Mouse (Mus musculus): ENCODE measurements around the gene Bcl3. TPM values are rescaled to one million over a fixed set of nuclear protein-coding genes. Genes with fewer than 3 reads are reported as not detected.

The Bcl3 gene
- polyA plus RNA-seq, 1 experiment from 2014 or later: 9.2 TPM

DNA sequence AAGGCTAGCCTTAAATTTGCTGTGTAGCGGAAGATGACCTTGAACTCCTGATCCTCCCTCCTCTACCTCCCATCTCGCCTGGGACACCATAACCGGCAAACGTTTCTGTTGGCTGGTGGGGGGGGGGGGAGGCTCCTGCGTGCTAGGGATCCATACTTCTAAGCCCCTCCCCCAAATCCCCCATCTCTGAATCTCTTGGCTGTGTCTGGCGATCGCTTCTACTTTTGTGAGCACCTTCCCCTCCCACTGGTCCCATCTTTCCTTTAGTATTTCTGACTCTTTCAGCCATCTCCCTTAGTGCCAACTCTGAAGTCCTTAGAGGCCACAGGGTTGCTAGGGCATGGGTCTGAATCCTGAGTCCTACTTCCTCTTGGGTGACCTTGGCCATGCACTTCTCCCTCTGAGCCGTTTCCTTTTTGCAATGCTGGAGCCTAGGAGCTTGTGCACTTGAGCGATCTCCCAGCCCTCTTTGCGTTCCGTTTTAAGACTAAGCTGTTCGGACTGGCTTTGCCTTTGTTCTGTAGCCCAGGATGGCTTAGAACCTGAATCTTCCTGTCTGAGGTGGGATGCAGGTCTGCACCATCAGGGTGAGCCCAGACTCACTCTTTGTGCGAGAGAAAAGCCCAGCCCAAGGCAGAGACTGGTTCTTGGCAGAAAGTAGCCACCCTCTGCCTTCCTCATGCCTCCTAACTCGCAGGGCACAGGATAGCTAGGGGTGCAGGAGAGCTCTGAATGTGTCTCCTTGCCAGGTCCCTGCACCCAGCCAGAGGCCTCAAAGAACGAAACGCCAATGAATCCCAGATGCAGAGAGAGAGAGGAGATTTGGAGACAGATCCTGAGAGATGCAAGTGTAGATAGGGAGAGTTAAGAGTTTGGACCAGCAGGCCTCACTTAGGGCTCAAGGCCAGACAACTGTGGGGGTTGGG lies 949 bp upstream of the Bcl3 start:
- peak overlapping the region; percentile 97 for H3K4me2 ChIP-seq (ENCODE audit: low read depth, low read length)
- 0 out of 2 replicates have a peak, but pooled peaks cover 6% of the 10 kb centered on the region for H3K36me3 ChIP-seq (ENCODE audit: control insufficient read depth, insufficient read depth, low read length)
- H3K27me3 ChIP-seq (ENCODE audit: control insufficient read depth, insufficient read depth, low read length): no peaks in the 10 kb centered on the region; the same call in 1 of the 2 replicates
- H3K9ac ChIP-seq (ENCODE audit: low read length): peak overlapping the region; percentile 38; the same call in 1 of the 2 replicates
- H3K4me1 ChIP-seq (ENCODE audit: control insufficient read depth, insufficient read depth, low read length): peaks cover 35% of the 10 kb centered on the region
- no peak; the same call in 1 of the 2 replicates for ATAC-seq (ENCODE audit: insufficient read depth, low FRiP score)
- peak overlapping the region; percentile 64; the same call in 1 of the 2 replicates for H3K4me3 ChIP-seq (replicated peaks; ENCODE audit: low read length)
- WGBS: 27% methylated on average over 16 of the region's 16 CpGs
- H3K27ac ChIP-seq (ENCODE audit: low read length): peak overlapping the region; percentile 95
- H3K9me3 ChIP-seq (replicated peaks; ENCODE audit: control insufficient read depth, low read length): no peaks in the 10 kb centered on the region

DNA sequence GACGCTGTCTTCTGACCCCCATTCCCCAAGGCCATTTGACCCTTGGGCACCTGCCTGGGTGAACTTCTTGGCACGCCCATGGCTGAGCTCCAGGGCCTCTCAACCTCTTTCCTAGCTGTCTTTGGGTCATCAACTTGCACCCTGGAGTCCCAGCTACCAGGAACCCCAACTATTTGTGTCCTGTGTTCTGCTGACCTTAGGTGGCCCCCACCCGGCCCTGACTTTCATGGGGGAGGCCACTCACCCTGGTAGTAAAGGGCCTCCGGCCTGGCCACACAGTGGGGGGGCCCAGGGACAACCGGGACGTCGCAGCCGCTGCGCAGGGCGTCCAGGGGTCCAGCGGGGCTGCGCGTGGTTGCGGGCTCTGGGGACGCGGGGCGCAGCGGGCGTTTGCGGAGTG lies 377 bp downstream of the Bcl3 start:
- no peak for ATAC-seq (ENCODE audit: insufficient read depth, low FRiP score)
- peak overlapping the region; percentile 95; the same call in 1 of the 2 replicates for H3K27ac ChIP-seq (ENCODE audit: low read length)
- H3K4me3 ChIP-seq (replicated peaks; ENCODE audit: low read length): peak overlapping the region; percentile 64
- no peaks in the 10 kb centered on the region for H3K9me3 ChIP-seq (replicated peaks; ENCODE audit: control insufficient read depth, low read length)
- peak overlapping the region; percentile 90 for H3K9ac ChIP-seq (ENCODE audit: low read length)
- peaks cover 48% of the 10 kb centered on the region for H3K4me1 ChIP-seq (ENCODE audit: control insufficient read depth, insufficient read depth, low read length)
- H3K36me3 ChIP-seq (ENCODE audit: control insufficient read depth, insufficient read depth, low read length): 0 out of 2 replicates have a peak, but pooled peaks cover 6% of the 10 kb centered on the region
- peak overlapping the region; percentile 97 for H3K4me2 ChIP-seq (ENCODE audit: low read depth, low read length)
- H3K27me3 ChIP-seq (ENCODE audit: control insufficient read depth, insufficient read depth, low read length): no peaks in the 10 kb centered on the region; the same call in 1 of the 2 replicates
- 7% methylated on average over 20 of the region's 20 CpGs for WGBS

DNA sequence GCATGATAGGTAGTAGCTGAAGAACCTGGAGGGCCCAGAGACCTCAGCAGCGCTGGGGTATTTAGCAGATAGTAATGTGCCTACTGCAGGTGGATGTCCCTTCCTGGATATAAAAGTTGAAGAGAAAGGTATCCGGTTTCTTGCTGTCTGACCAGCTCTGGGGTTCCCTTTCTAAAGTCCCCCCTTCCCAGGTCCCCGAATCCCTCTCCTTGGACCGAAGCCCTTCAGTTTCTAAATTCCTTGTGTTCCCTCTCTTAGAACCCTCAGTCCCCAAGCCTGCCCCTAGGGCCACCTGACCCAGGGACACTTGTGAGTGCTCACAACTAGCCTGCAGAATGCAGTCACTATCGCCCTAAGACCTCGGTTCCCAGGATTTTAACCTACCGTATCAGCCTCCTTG lies 937 bp downstream of the Bcl3 start:
- peak overlapping the region; percentile 90; the same call in 1 of the 2 replicates for H3K9ac ChIP-seq (ENCODE audit: low read length)
- WGBS: 76% methylated on average over 7 of the region's 7 CpGs
- no peak for ATAC-seq (ENCODE audit: insufficient read depth, low FRiP score)
- H3K4me2 ChIP-seq (ENCODE audit: low read depth, low read length): peak overlapping the region; percentile 97
- H3K27me3 ChIP-seq (ENCODE audit: control insufficient read depth, insufficient read depth, low read length): no peaks in the 10 kb centered on the region; the same call in 1 of the 2 replicates
- H3K36me3 ChIP-seq (ENCODE audit: control insufficient read depth, insufficient read depth, low read length): 0 out of 2 replicates have a peak, but pooled peaks cover 6% of the 10 kb centered on the region
- H3K4me3 ChIP-seq (replicated peaks; ENCODE audit: low read length): peak overlapping the region; percentile 64
- H3K4me1 ChIP-seq (ENCODE audit: control insufficient read depth, insufficient read depth, low read length): peaks cover 49% of the 10 kb centered on the region
- H3K27ac ChIP-seq (ENCODE audit: low read length): no peak overlapping the region
- H3K9me3 ChIP-seq (replicated peaks; ENCODE audit: control insufficient read depth, low read length): no peaks in the 10 kb centered on the region

DNA sequence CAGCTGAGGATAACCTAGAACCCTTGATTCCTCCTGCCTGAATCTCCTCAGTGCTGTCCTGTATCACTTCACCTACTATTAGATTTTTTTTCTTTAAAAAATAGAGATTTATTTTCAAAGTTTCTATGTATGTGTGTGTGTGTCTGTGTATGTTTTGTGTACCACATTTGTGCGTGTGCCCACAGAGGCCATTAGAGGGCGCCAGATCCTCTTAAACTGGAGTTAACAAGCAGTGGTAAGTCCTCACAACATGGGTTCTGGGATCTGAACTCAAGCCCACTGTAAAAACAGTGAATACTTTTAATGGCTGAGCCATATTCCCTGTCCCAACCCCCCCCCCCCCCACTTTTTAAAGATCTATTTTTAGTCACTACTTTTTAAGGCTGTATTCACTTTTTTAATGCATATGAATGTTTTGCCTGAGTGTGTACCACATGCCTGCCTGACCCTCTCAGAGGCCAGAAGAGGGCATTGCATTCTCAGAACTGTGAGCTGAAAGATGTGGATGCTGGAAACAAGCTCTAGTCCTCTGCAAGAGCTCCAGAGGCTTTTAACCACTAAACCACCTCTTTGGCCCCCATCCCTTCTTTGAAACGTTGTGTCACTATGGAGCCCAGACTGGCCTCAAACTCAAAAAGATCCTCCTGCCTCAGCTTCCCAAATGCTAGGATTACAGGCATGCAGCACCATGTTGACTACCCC lies 2.1 kb downstream of the Bcl3 start:
- Histone ChIP-seq H3K27ac (ENCODE audit: low read length) (no peak overlapping the region), H3K9ac (ENCODE audit: low read length) (no peak overlapping the region), H3K4me1 (ENCODE audit: control insufficient read depth, insufficient read depth, low read length) (peaks cover 57% of the 10 kb centered on the region), H3K4me2 (ENCODE audit: low read depth, low read length) (no peak overlapping the region), H3K9me3 (replicated peaks; ENCODE audit: control insufficient read depth, low read length) (no peaks in the 10 kb centered on the region), H3K36me3 (ENCODE audit: control insufficient read depth, insufficient read depth, low read length) (0 out of 2 replicates have a peak, but pooled peaks cover 6% of the 10 kb centered on the region), H3K27me3 (ENCODE audit: control insufficient read depth, insufficient read depth, low read length) (no peaks in the 10 kb centered on the region; the same call in 1 of the 2 replicates), H3K4me3 (replicated peaks; ENCODE audit: low read length) (no peak overlapping the region)
- 72% methylated on average over 3 of the region's 3 CpGs for WGBS
- ATAC-seq (ENCODE audit: insufficient read depth, low FRiP score): no peak

DNA sequence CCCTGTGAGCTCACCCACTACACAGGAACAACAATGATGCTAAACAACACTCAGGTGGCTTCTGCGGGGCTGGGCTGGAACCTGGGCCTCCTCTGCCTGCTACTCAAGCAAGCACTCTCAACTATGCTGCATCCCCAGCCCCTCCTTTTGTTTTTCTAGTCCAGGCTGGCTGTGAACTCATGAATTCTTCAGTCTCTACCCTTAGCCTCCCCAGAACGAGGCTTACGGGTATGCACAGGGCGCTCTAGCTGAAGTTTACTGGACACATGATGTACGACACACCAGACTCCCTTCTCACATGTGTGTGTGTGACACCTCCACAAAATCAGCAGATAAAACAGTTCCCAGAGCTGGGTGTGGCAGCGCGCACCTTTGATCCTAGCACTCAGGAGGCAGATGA lies 3.7 kb downstream of the Bcl3 start:
- 0 out of 2 replicates have a peak, but pooled peaks cover 6% of the 10 kb centered on the region for H3K36me3 ChIP-seq (ENCODE audit: control insufficient read depth, insufficient read depth, low read length)
- no peak overlapping the region for H3K4me2 ChIP-seq (ENCODE audit: low read depth, low read length)
- H3K27me3 ChIP-seq (ENCODE audit: control insufficient read depth, insufficient read depth, low read length): no peaks in the 10 kb centered on the region; the same call in 1 of the 2 replicates
- no peaks in the 10 kb centered on the region for H3K9me3 ChIP-seq (replicated peaks; ENCODE audit: control insufficient read depth, low read length)
- peak overlapping the region; percentile 94 for H3K27ac ChIP-seq (ENCODE audit: low read length)
- ATAC-seq (ENCODE audit: insufficient read depth, low FRiP score): no peak
- WGBS: 80% methylated on average over 7 of the region's 7 CpGs
- peaks cover 46% of the 10 kb centered on the region for H3K4me1 ChIP-seq (ENCODE audit: control insufficient read depth, insufficient read depth, low read length)
- H3K9ac ChIP-seq (ENCODE audit: low read length): no peak overlapping the region
- H3K4me3 ChIP-seq (replicated peaks; ENCODE audit: low read length): no peak overlapping the region

DNA sequence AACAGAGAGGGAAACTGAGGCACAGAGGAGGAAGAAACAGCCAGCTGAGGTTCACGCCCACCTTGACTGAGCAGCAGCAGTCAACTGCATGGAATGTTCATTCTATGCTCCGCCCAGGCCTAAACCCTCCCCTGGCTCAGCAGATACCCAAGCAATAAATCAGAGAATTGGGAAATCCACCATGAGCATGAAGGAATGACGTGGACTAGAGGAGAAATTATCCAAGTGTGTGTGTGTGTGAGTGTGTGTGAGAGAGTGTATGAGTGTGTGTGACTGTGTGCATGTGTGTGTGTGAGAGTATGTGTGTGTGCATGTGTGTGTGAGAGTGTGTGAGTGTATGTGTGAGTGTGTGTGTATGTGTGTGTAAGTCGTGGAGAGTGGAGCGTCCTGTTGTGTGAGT lies 4.1 kb downstream of the Bcl3 start:
- ATAC-seq (ENCODE audit: insufficient read depth, low FRiP score): no peak
- H3K4me3 ChIP-seq (replicated peaks; ENCODE audit: low read length): no peak overlapping the region

DNA sequence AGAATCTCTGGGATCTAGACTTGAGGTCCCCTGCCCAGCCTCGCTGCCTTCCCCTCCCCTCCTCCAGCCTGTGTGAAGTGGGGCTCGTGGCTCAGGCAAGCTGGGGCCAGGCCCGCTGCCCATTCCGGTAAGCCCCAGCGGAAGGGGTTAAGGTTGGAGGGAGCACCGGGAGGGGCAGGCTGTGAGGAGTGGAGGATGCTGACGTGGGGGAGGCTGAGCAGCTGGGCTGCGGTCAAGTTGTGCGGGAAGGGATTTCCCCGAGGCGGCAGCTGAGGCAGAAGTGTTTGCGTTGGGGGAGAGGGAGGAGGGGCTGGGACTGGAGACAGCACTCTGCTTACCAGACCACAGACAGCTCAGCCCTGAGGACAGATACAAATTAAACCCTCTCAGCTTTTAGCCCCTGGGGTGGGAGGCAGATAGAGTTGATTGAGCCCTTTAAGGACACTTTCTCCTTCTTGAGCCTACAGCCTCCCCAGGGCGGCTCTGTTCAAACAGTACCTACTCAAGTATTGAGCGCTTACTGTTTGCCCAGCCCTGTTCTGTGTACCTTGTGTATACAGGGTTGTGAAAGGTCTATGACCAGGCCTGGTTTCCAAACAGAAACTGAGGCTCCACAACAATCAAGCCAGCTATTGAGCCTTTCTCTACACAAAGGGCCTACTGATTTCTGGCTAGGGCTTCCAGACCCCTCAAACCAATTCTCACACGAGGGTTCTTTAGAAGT lies 5.0 kb downstream of the Bcl3 start:
- ATAC-seq (ENCODE audit: insufficient read depth, low FRiP score): peak; percentile 74
- Histone ChIP-seq H3K4me1 (ENCODE audit: control insufficient read depth, insufficient read depth, low read length) (peaks cover 37% of the 10 kb centered on the region), H3K9me3 (replicated peaks; ENCODE audit: control insufficient read depth, low read length) (no peaks in the 10 kb centered on the region), H3K4me2 (ENCODE audit: low read depth, low read length) (peak overlapping the region; percentile 72), H3K36me3 (ENCODE audit: control insufficient read depth, insufficient read depth, low read length) (0 out of 2 replicates have a peak, but pooled peaks cover 6% of the 10 kb centered on the region), H3K27ac (ENCODE audit: low read length) (peak overlapping the region; percentile 94), H3K9ac (ENCODE audit: low read length) (peak overlapping the region; percentile 70), H3K27me3 (ENCODE audit: control insufficient read depth, insufficient read depth, low read length) (no peaks in the 10 kb centered on the region; the same call in 1 of the 2 replicates), H3K4me3 (replicated peaks; ENCODE audit: low read length) (peak overlapping the region; percentile 50)
- WGBS: 5% methylated on average over 15 of the region's 15 CpGs

More for the DNA sequence above, 4.1 kb downstream of the Bcl3 start:
- no peak overlapping the region for H3K9ac ChIP-seq (ENCODE audit: low read length)
- H3K27me3 ChIP-seq (ENCODE audit: control insufficient read depth, insufficient read depth, low read length): no peaks in the 10 kb centered on the region; the same call in 1 of the 2 replicates
- 65% methylated on average over 5 of the region's 5 CpGs for WGBS
- 0 out of 2 replicates have a peak, but pooled peaks cover 6% of the 10 kb centered on the region for H3K36me3 ChIP-seq (ENCODE audit: control insufficient read depth, insufficient read depth, low read length)
- peaks cover 42% of the 10 kb centered on the region for H3K4me1 ChIP-seq (ENCODE audit: control insufficient read depth, insufficient read depth, low read length)
- H3K4me2 ChIP-seq (ENCODE audit: low read depth, low read length): no peak overlapping the region
- peak overlapping the region; percentile 94 for H3K27ac ChIP-seq (ENCODE audit: low read length)
- H3K9me3 ChIP-seq (replicated peaks; ENCODE audit: control insufficient read depth, low read length): no peaks in the 10 kb centered on the region

DNA sequence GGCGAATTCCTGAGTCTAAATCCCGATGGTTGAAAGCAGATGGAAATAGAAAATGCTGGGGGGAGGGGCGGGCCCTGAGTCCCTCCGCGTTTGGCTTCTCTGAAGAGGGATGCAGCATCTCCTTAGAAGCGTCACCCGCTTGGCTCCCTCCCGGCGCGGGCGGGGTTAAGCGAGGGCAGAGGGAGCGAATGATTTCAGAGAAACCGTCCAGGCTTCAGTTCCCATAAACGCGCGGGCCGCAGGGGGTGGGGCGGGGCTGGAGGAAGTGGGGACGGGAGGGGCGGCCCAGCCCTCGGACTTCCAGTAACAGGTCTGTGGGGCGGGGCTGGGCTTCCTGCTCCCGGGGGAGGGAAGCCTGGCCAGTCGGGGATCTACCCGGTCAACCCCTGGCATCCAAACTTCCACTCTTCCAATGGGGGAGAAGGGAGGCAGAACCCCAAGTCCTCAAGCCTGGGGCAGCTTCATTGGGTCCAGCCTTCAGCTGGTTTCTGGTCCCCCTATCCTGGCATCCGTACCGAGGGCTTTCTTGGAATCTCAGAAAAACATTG lies 6.3 kb downstream of the Bcl3 start:
- peak overlapping the region; percentile 50 for H3K4me3 ChIP-seq (replicated peaks; ENCODE audit: low read length)
- peaks cover 5% of the 10 kb centered on the region; the same call in 1 of the 2 replicates for H3K27me3 ChIP-seq (ENCODE audit: control insufficient read depth, insufficient read depth, low read length)
- ATAC-seq (ENCODE audit: insufficient read depth, low FRiP score): peak; percentile 80
- peak overlapping the region; percentile 94 for H3K27ac ChIP-seq (ENCODE audit: low read length)
- H3K9me3 ChIP-seq (replicated peaks; ENCODE audit: control insufficient read depth, low read length): no peaks in the 10 kb centered on the region
- H3K4me1 ChIP-seq (ENCODE audit: control insufficient read depth, insufficient read depth, low read length): peaks cover 37% of the 10 kb centered on the region
- peak overlapping the region; percentile 72 for H3K4me2 ChIP-seq (ENCODE audit: low read depth, low read length)
- H3K36me3 ChIP-seq (ENCODE audit: control insufficient read depth, insufficient read depth, low read length): 0 out of 2 replicates have a peak, but pooled peaks cover 6% of the 10 kb centered on the region
- WGBS: under 1% methylated on average over 28 of the region's 28 CpGs
- H3K9ac ChIP-seq (ENCODE audit: low read length): peak overlapping the region; percentile 70

Data from stomach, embryonic 16.5 days (tissue).